Mouse (Mus musculus) WW6 (cell line): Measurements from ENCODE around the gene Ryr2.
"Not testable (repeated sequence)": the region's sequence is repeated elsewhere in the genome, so short reads cannot be mapped to it uniquely, and the experiment has no call there.

Source experiments
- DNase-seq: peaks from one replicate; pipeline ENCODE4 v3.0.0-alpha.2; 2013; ENCODE audit warnings: low read depth, low spot score

The Ryr2 gene

GRCm38 (mm10) chr13:12106662-12107632 lies at the start of gene Ryr2:
TSS of gene Ryr2 (minus strand) at chr13:12106945.
- DNase-seq = peak; percentile 73

GRCm38 (mm10) chr13:12153922-12154321 lies 47.2 kb upstream of the Ryr2 start:
- DNase-seq = no peak

GRCm38 (mm10) chr13:12146918-12147507 lies 40.3 kb upstream of the Ryr2 start:
- DNase-seq = no peak

- no peak for DNase-seq
These were observed 39.7 kb upstream of the Ryr2 start for GRCm38 (mm10) chr13:12146402-12146801.

GRCm38 (mm10) chr13:12143347-12143746 lies 36.6 kb upstream of the Ryr2 start:
- no peak for DNase-seq

- DNase-seq = not testable (repeated sequence)
These were observed 29.7 kb upstream of the Ryr2 start for GRCm38 (mm10) chr13:12136461-12136860.

GRCm38 (mm10) chr13:12133549-12133948 lies 26.8 kb upstream of the Ryr2 start:
- no peak for DNase-seq

GRCm38 (mm10) chr13:12132160-12132710 lies 25.5 kb upstream of the Ryr2 start:
- no peak for DNase-seq

GRCm38 (mm10) chr13:12129121-12129520 lies 22.4 kb upstream of the Ryr2 start:
- DNase-seq = no peak

- DNase-seq = no peak
These were observed 19.4 kb upstream of the Ryr2 start for GRCm38 (mm10) chr13:12126099-12126498.

GRCm38 (mm10) chr13:12124940-12125540 lies 18.3 kb upstream of the Ryr2 start:
- DNase-seq = no peak

- no peak for DNase-seq
These were observed 8.8 kb upstream of the Ryr2 start for GRCm38 (mm10) chr13:12115551-12115950.

- no peak for DNase-seq
These were observed 8.1 kb upstream of the Ryr2 start for GRCm38 (mm10) chr13:12114816-12115215.

- DNase-seq = no peak
These were observed 2.2 kb upstream of the Ryr2 start for GRCm38 (mm10) chr13:12108955-12109354.

GRCm38 (mm10) chr13:12105830-12106628 lies 716 bp downstream of the Ryr2 start:
- DNase-seq = peak; percentile 42

GRCm38 (mm10) chr13:12105231-12105829 lies 1.4 kb downstream of the Ryr2 start:
- DNase-seq = no peak

- DNase-seq = no peak
These were observed 2.4 kb downstream of the Ryr2 start for GRCm38 (mm10) chr13:12104318-12104717.

- DNase-seq = no peak
These were observed 3.7 kb downstream of the Ryr2 start for GRCm38 (mm10) chr13:12103017-12103416.

GRCm38 (mm10) chr13:12099446-12099845 lies 7.3 kb downstream of the Ryr2 start:
- DNase-seq = no peak

GRCm38 (mm10) chr13:12098981-12099380 lies 7.8 kb downstream of the Ryr2 start:
- DNase-seq = no peak

- DNase-seq = no peak
These were observed 10.3 kb downstream of the Ryr2 start for GRCm38 (mm10) chr13:12096382-12096932.
